Mouse (Mus musculus) cerebellum, adult 2 months (tissue): Measurements from ENCODE around the gene Mgrn1.

Experiments used
- CTCF ChIP-seq: fragments of 200-500 bp; IDR thresholded peaks from 2 replicates; pipeline ENCODE4 v1.5.1; 2011; ENCODE audit warnings: low read depth, mild to moderate bottlenecking, control low read depth, low read length, moderate library complexity, borderline replicate concordance; ENCODE audit not compliant: insufficient read depth
- POLR2A ChIP-seq: fragments of 200-500 bp; IDR thresholded peaks from 2 replicates; pipeline ENCODE4 v1.6.1; 2011; ENCODE audit warnings: low read length, control low read depth, borderline replicate concordance; ENCODE audit not compliant: insufficient read depth

DNA sequence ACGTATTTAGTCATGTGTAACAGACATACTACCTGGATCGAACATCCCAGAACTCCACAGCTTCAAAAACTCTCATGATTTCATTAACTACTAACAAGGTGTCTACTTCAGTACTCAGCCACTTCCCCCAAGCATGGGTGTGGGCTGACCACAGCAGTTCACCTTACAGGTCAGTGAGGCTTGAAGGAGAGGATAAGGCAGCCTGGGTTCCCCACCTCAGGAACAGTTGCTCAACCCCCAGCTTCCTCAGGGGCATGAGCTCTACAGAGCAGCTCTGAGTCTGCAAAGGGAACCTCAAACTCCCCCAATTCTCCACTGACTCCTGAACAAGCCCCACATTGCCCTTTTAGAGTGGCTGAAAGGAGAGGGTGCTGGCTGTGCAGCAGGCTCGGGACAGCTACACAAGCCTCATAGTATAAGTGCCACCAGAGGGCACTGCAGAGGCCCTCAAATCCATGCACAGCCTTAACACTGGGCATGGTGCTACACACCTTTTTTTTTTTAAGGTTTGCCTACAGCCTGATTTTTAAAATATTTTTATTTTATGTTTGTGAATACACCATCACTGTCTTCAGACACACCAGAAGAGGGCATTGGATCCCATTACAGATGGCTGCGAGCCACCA, 93.8 kb downstream of the Mgrn1 start:
- TF ChIP-seq POLR2A (no peak), CTCF (peak; percentile 53)
